Mouse (Mus musculus): ENCODE data around the gene Clec4f. TPM values are rescaled to one million over a fixed set of nuclear protein-coding genes. Genes with fewer than 3 reads are reported as not detected.

Clec4f gene
- not detected for total RNA-seq (2023)

DNA sequence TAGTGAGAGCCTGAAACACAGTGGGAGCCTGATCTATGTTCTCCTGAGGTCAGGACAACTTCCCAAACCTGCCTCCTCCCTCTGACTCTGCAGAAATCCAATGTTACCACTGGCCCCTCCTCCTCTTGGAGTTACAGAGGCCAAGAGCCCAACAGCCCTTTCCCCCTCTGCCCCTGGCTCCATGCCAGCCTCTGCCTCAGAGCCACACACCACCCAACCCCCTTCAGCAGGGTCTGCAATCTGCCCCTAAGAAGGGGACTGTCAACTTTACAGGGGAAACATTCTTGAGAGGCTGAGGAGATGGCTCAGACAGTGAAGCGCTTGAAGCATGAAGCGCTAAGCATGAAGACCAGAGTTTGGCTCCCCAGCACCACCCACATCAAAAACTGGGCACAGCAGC is at the start of gene Clec4f:
TSS of gene Clec4f (minus strand) at position 101 of the 400 bp plus-strand sequence.

DNA sequence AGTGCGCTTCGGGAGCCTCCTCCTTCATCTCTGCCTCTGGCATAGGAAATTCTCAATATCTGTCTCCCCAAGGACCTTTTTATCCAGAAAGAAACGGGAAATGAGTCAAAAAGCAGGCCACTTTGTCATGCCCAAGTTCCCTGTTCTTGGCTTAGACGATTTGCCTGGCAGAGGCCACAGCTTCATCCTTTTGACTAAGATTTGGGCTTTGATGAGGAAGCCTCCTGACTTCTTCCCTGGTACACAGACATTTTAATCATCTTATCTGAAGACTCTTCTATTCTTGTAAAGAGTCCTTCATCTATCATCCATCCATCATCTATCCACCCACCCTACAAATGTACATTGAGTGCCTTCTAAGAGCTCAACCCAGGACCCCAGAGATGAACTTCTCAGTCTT is 21.8 kb upstream of the Clec4f start, which contains the start of gene Cd207:
TSS of gene Cd207 (minus strand) at position 101 of the 400 bp plus-strand sequence.

Other genes with a start within 250 kb of the Clec4f start
- gene Tet3, start 197.1 kb downstream of the Clec4f start, total RNA-seq (2023): 152 TPM
- 39.9 TPM for gene Dguok, start 149.2 kb downstream of the Clec4f start, total RNA-seq (2023)
- not detected for gene Actg2, start 119.9 kb downstream of the Clec4f start, total RNA-seq (2023)
- gene Stambp, start 83.5 kb downstream of the Clec4f start, total RNA-seq (2023): 19.0 TPM
- not detected for gene Cd207, start 21.7 kb upstream of the Clec4f start, total RNA-seq (2023)
- not detected for gene Vax2, start 55.1 kb upstream of the Clec4f start, total RNA-seq (2023)
- not detected for gene Atp6v1b1, start 86.8 kb upstream of the Clec4f start, total RNA-seq (2023)
- not detected for gene Ankrd53, start 106.5 kb upstream of the Clec4f start, total RNA-seq (2023)
- 53.2 TPM for gene Tex261, start 119.6 kb upstream of the Clec4f start, total RNA-seq (2023)
- gene Nagk, start 138.8 kb upstream of the Clec4f start, total RNA-seq (2023): 9.6 TPM
- gene Paip2b, start 175.6 kb upstream of the Clec4f start, total RNA-seq (2023): 76.6 TPM
- 128 TPM for gene Zfp638, start 210.9 kb upstream of the Clec4f start, total RNA-seq (2023)